Mouse (Mus musculus): ENCODE results near the gene Vmn1r179.
"Not testable (repeated sequence)": the region's sequence is repeated elsewhere in the genome, so short reads cannot be mapped to it uniquely, and the experiment has no call there.

Vmn1r179 gene

GRCm38 (mm10) chr7:23926678-23927077, at the start of gene Vmn1r179:
TSS of gene Vmn1r179 (plus strand) at chr7:23926978.
- DNase-seq (ENCODE audit: low spot score in 2 of 2) = no peak

GRCm38 (mm10) chr7:23891709-23892108, 35.1 kb upstream of the Vmn1r179 start, which contains the start of gene Vmn1r178:
TSS of gene Vmn1r178 (plus strand) at chr7:23892009.
- DNase-seq (ENCODE audit: low spot score in 2 of 2) = no peak

GRCm38 (mm10) chr7:23950332-23950731, 23.6 kb downstream of the Vmn1r179 start, which contains the start of gene Vmn1r180:
TSS of gene Vmn1r180 (plus strand) at chr7:23950632.
- DNase-seq (ENCODE audit: low spot score in 2 of 2) = no peak

- DNase-seq (ENCODE audit: low spot score in 2 of 2) = not testable (repeated sequence)
Measured at GRCm38 (mm10) chr7:23968044-23968443, 41.3 kb downstream of the Vmn1r179 start.

GRCm38 (mm10) chr7:23974315-23974714, 47.5 kb downstream of the Vmn1r179 start, which contains the start of gene Vmn1r181:
TSS of gene Vmn1r181 (plus strand) at chr7:23974615.
- not testable (repeated sequence) for DNase-seq (ENCODE audit: low spot score in 2 of 2)
